Mouse (Mus musculus) E14TG2a.4 (cell line): ENCODE measurements around the gene Itm2b.

Experiments used
- H3K27me3 ChIP-seq: 2 replicates; pipeline ENCODE4 v1.6.1; 2014; ENCODE audit warnings: low read length, control low read depth; ENCODE audit not compliant: insufficient read depth
- H3K36me3 ChIP-seq: 2 replicates; pipeline ENCODE4 v1.6.1; 2014; ENCODE audit warnings: low read length, control low read depth; ENCODE audit not compliant: insufficient read depth
- H3K4me1 ChIP-seq: replicated peaks from 2 replicates; pipeline ENCODE4 v1.6.1; 2014; ENCODE audit warnings: low read depth, low read length, control low read depth
- H3K4me3 ChIP-seq: replicated peaks from 2 replicates; pipeline ENCODE4 v1.5.1; 2014; ENCODE audit warnings: mild to moderate bottlenecking, low read length
- H3K9me3 ChIP-seq: 2 replicates; pipeline ENCODE4 v1.6.1; 2014; ENCODE audit warnings: low read length, control low read depth
- CTCF ChIP-seq: conservative IDR thresholded peaks from 2 replicates; pipeline ENCODE4 v1.5.1; 2014; ENCODE audit warnings: low read length
- NANOG ChIP-seq: IDR thresholded peaks from 2 replicates; pipeline ENCODE4 v1.6.1; 2014; ENCODE audit warnings: borderline replicate concordance, low read length, mixed read lengths
- POU5F1 ChIP-seq: IDR thresholded peaks from 2 replicates; pipeline ENCODE4 v1.6.1; 2014; ENCODE audit warnings: low read length, borderline replicate concordance

The Itm2b gene

DNA sequence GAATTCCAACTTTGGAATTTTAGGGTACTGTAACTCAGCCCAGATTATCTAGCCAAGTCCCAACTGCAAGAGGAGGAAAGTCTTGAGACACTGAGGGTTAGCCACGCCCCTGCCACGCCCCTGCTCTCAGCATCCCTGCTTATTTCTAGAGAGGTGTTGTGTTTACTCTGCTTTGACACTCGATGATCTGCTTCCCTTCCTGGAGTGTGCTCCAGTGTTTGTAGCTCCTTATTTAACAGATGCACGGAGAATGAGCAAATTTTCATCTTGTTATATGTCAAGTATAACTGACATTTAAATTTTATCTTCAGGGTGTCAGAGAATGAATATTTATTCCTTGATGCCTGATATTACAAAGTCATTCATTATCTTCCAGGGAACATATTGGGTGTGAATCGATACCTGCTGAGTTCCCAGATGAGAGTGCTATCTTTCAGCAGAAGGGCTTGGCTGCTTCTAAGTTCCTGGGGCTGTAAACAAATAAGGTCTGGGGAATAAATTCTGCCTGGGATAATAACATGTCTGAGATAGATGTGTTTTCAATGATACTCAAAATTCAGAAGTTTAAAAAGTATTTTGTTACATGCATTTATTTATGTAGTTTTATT, 35.2 kb upstream of the Itm2b start:
- Histone ChIP-seq H3K36me3 (no peaks in the 10 kb centered on the region), H3K4me1 (0 out of 2 replicates have a peak, but pooled peaks cover 7% of the 10 kb centered on the region), H3K4me3 (no peak overlapping the region), H3K27me3 (no peaks in the 10 kb centered on the region), H3K9me3 (peaks cover 3% of the 10 kb centered on the region; the same call in 1 of the 2 replicates)
- TF ChIP-seq POU5F1, result no peak
- TF ChIP-seq NANOG, result no peak
- TF ChIP-seq CTCF, result no peak

DNA sequence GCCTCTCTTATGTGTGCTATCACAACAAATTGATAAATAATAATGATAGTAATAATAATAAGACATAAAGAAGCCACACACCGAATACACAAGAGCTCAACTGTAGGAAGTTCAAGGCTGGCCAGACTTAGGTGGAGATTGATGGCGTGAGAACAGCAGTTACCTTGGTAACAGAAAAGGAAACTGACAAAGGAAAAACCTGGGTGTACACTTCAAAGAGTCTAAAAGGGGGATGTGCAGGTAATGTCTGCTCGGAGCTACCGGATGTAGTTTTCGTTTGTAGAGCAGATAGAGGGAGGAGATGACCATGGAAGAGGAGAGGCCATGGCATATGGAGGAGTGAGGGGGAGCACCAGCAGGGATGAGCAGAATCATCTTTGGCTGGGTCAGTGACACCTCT, 31.4 kb upstream of the Itm2b start:
- no peaks in the 10 kb centered on the region for H3K36me3 ChIP-seq
- peaks cover 3% of the 10 kb centered on the region; the same call in 1 of the 2 replicates for H3K9me3 ChIP-seq
- no peaks in the 10 kb centered on the region for H3K27me3 ChIP-seq
- no peak overlapping the region for H3K4me3 ChIP-seq
- 0 out of 2 replicates have a peak, but pooled peaks cover 7% of the 10 kb centered on the region for H3K4me1 ChIP-seq
- no peak for TF ChIP-seq NANOG
- TF ChIP-seq POU5F1, result no peak
- TF ChIP-seq CTCF, result no peak

- H3K27me3 ChIP-seq, result no peaks in the 10 kb centered on the region
- TF ChIP-seq NANOG, result no peak
- TF ChIP-seq CTCF, result no peak
- TF ChIP-seq POU5F1, result no peak
- H3K36me3 ChIP-seq, result no peaks in the 10 kb centered on the region
- H3K9me3 ChIP-seq, result peaks cover 3% of the 10 kb centered on the region; the same call in 1 of the 2 replicates
- no peak overlapping the region for H3K4me3 ChIP-seq
- 0 out of 2 replicates have a peak, but pooled peaks cover 7% of the 10 kb centered on the region for H3K4me1 ChIP-seq
Observed at GRCm38 (mm10) chr14:73415376-73416035, 30.4 kb upstream of the Itm2b start.

- no peak for TF ChIP-seq POU5F1
- no peak for TF ChIP-seq CTCF
- no peak for TF ChIP-seq NANOG
- Histone ChIP-seq H3K36me3 (no peaks in the 10 kb centered on the region), H3K4me1 (no peaks in the 10 kb centered on the region), H3K4me3 (no peak overlapping the region), H3K9me3 (peaks cover 3% of the 10 kb centered on the region; the same call in 1 of the 2 replicates), H3K27me3 (no peaks in the 10 kb centered on the region)
Observed at GRCm38 (mm10) chr14:73411729-73412128, 26.6 kb upstream of the Itm2b start.

DNA sequence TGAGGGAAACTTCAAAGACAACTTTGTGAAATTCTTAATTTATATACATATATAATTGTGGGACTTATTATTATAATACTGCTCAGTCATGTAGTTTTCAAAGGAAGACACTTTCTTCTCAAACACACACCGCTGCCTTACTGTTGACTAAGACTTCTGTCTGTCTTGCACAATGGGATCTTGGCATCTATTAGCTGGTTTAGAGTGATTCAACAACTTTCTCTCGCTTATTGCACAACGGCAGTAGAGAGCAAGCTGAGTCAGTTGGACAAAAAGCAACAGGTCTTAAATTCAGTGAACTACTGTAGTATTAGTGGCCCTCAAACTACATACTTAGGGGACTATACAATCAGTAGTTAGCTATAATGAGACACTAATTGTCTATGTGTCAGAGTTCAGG, 25.0 kb upstream of the Itm2b start:
- Histone ChIP-seq H3K4me1 (no peaks in the 10 kb centered on the region), H3K9me3 (no peaks in the 10 kb centered on the region; the same call in 1 of the 2 replicates), H3K27me3 (no peaks in the 10 kb centered on the region), H3K4me3 (no peak overlapping the region), H3K36me3 (no peaks in the 10 kb centered on the region)
- TF ChIP-seq POU5F1 (no peak), NANOG (no peak), CTCF (no peak)

- Histone ChIP-seq H3K4me3 (no peak overlapping the region), H3K36me3 (no peaks in the 10 kb centered on the region), H3K27me3 (no peaks in the 10 kb centered on the region), H3K9me3 (no peaks in the 10 kb centered on the region), H3K4me1 (no peaks in the 10 kb centered on the region)
- no peak for TF ChIP-seq NANOG
- no peak for TF ChIP-seq CTCF
- no peak for TF ChIP-seq POU5F1
Observed at GRCm38 (mm10) chr14:73408223-73408845, 23.2 kb upstream of the Itm2b start.

DNA sequence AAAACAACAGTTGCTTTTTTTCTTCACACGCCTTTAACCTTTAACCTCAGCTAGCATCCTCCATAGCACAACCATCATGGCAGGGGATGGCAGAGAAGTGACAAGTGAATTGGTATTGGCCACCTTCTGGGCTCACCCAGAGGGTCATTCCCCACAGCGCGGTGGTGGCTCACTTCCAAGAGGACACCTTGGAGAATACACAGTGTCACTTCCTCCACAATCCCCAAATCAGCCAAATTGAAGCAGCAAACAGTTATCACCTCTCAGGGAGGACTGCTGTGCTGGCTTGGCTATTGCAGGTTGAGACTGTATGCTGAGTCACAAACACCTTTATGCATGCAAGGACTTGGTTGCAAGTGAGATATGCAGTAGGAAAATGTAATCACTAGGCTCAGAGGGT, 18.9 kb upstream of the Itm2b start:
- Histone ChIP-seq H3K4me3 (no peak overlapping the region), H3K27me3 (no peaks in the 10 kb centered on the region), H3K9me3 (no peaks in the 10 kb centered on the region), H3K36me3 (no peaks in the 10 kb centered on the region), H3K4me1 (peaks cover 11% of the 10 kb centered on the region)
- TF ChIP-seq CTCF, result no peak
- TF ChIP-seq NANOG, result no peak
- no peak for TF ChIP-seq POU5F1

DNA sequence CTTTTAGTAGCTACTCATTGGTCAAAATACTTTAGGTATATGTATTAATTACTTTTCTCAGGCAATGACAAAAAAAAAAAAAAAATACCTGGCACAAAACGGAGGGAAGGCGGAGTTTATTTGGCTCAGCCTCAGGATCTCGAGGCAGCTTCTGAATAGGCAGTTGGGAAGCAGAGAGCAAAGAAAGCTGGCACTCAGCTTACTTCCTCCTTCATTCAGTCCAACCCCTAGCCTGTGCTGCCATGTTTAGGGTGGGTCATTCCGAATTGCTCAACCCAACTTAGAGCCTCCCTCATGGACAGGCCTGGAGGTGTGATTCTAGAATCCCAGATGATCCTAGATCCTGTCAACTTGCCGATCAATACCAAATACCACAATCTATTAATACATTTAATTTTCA, 18.3 kb upstream of the Itm2b start:
- no peak for TF ChIP-seq NANOG
- TF ChIP-seq POU5F1, result no peak
- TF ChIP-seq CTCF, result no peak
- Histone ChIP-seq H3K4me1 (peaks cover 11% of the 10 kb centered on the region), H3K27me3 (no peaks in the 10 kb centered on the region), H3K4me3 (no peak overlapping the region), H3K9me3 (no peaks in the 10 kb centered on the region), H3K36me3 (no peaks in the 10 kb centered on the region)
